Mouse (Mus musculus) liver, adult 10 weeks (tissue): ENCODE results near the gene Ndufc1. TPM values are rescaled to one million over a fixed set of nuclear protein-coding genes. Genes with fewer than 3 reads are reported as not detected.

Experiments used
- polyA plus RNA-seq: library from polyadenylated mRNA; stranded (reverse); fragments of 350-450 nt; fragmentation: Illumina TruSeq; extraction: RNeasy Lipid Tissue Mini Kit (QIAGEN cat#74804); gene quantifications from one replicate; pipeline ENCODE4 v1.2.3, GENCODE M21; 2014; ENCODE audit warnings: low read depth, low replicate concordance

Gene Ndufc1
- polyA plus RNA-seq, result 237 TPM

GRCm38 (mm10) chr3:51408561-51409183, at the start of gene Ndufc1:
Ndufc1 (minus strand) TSS chr3:51408988.

DNA sequence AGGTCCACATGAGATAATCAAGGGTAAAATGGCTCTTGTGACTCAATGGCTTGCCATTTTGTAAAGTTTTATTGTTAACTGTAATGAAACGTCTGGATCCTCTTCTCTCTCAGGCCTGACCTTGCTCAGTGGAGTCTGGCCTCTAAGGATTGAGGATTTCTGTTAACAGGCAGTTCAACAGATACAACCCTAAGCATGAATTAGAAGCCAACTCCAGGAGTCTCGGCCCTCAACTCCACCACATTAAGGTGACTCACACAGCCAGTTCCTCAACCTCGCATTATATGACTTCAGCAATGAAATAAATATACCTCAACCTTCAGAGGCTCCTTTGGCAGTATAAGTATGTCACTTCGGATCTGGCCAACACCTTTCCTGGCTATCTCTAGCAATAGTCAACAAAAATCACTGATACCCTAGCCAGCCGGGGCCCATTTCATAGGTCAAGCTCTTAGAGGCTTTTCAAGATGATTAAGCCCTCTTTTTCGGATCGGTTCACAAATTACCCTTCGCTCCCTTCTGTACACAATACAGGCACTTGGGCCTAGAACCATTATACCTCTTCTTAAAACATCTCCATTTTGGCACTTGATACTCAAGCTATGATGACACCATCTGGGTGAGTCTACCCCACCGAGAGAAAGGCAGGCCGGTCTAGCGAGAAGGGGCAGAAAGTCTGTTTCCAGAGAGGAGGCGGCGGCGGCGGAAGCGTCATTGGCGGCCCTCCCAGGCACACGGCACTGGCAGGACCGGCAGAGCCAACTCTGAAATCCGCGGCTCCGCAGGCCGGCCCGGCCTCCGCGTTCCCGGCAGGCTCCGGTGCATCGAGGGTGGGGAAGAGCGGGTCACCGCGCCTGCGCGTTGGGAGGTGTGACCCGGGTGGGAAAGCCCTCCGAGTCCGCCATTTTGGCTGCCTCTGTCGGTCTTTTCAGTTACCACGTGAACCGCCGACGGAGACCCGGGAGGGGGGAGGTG, 6.6 kb upstream of the Ndufc1 start, which contains the start of gene Naa15:
TSS of gene Naa15 (plus strand) at position 51 of the 975 bp plus-strand sequence.

GRCm38 (mm10) chr3:51396219-51397068, 12.3 kb downstream of the Ndufc1 start, which contains the start of gene Mgarp:
Mgarp (minus strand) TSS chr3:51396738.

Other genes starting within 250 kb of the Ndufc1 start
- gene Noct, start 184.5 kb downstream of the Ndufc1 start, polyA plus RNA-seq, result 10.5 TPM
- gene Elf2, start 68.3 kb downstream of the Ndufc1 start, polyA plus RNA-seq, result 17.6 TPM
- gene Mgarp, start 12.2 kb downstream of the Ndufc1 start, polyA plus RNA-seq, result not detected
- gene Naa15, start 6.2 kb upstream of the Ndufc1 start, polyA plus RNA-seq, result 62.9 TPM
- gene Rab33b, start 74.9 kb upstream of the Ndufc1 start, polyA plus RNA-seq, result 7.5 TPM
- gene Setd7, start 151.9 kb upstream of the Ndufc1 start, polyA plus RNA-seq, result 2.9 TPM